Mouse (Mus musculus) heart, adult 2 months (tissue): ENCODE data around the gene Taar7e.

ENCODE experiments used
- CTCF ChIP-seq: fragments of 200-600 bp; IDR thresholded peaks from 2 replicates; pipeline ENCODE4 v1.8.1; 2022; ENCODE audit warnings: antibody characterized with exemption, mild to moderate bottlenecking, moderate library complexity
- EP300 ChIP-seq: fragments of 200-500 bp; IDR thresholded peaks from 2 replicates; pipeline ENCODE4 v1.6.1; 2011; ENCODE audit warnings: low read depth, low read length, control low read depth; ENCODE audit not compliant: insufficient read depth
- POLR2A ChIP-seq: fragments of 200-500 bp; IDR thresholded peaks from 2 replicates; pipeline ENCODE4 v1.6.1; 2011; ENCODE audit warnings: mild to moderate bottlenecking, low read depth, low read length, control low read depth; ENCODE audit not compliant: insufficient read depth

GRCm38 (mm10) chr10:24037314-24037713, at the start of gene Taar7e:
- TF ChIP-seq CTCF (no peak), POLR2A (no peak), EP300 (no peak)
